Mouse (Mus musculus): ENCODE results near the gene Pnrc2.

DNA sequence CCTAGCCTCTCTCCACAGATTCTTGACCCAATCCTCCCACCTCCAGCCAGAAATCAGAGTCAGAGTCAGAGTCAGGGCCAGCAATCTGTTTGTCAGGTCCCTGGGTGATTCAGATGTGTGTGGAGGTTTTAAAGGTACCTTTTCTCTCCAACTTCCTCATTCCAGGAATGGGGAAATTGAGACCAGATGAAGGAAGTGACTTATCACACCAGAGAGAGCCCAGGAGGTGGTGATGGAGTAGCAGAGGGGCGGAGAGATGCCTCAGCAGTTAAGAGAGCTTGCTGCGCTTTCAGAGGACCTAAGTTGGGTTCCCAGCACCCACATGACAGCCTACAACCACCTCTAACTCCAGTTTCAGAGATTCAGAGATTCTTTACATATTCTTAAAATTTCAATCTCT is 17.9 kb upstream of the Pnrc2 start:
- no peak for TF ChIP-seq CTCF (IDR thresholded peaks at IDR 0.05; ENCODE audit: insufficient read depth, low read depth, low read length)
- no peak for TF ChIP-seq POLR2A (IDR thresholded peaks at IDR 0.05; ENCODE audit: insufficient read depth, low read depth, low read length)

All from olfactory bulb, adult 2 months (tissue).